Mouse (Mus musculus) myocyte (in vitro differentiated cells): Measurements from ENCODE around the gene Ndufa4l2. TPM values are rescaled to one million over a fixed set of nuclear protein-coding genes. Genes with fewer than 3 reads are reported as not detected.

Experiments used
- H3K27me3 ChIP-seq: one replicate; pipeline ENCODE4 v1.6.1; 2011; ENCODE audit not compliant: control insufficient read depth, insufficient read depth, insufficient read length
- H3K36me3 ChIP-seq: one replicate; pipeline ENCODE4 v1.6.1; 2011; ENCODE audit not compliant: control insufficient read depth, insufficient read depth
- H3K4me2 ChIP-seq: one replicate; pipeline ENCODE4 v1.6.1; 2011; ENCODE audit warnings: low read depth, control low read depth
- H3K4me3 ChIP-seq: one replicate; pipeline ENCODE4 v1.5.1; 2011; ENCODE audit warnings: mild to moderate bottlenecking, control low read depth, moderate library complexity
- H3K79me2 ChIP-seq: one replicate; pipeline ENCODE4 v1.6.1; 2011; ENCODE audit not compliant: control insufficient read depth, insufficient read depth
- H3ac ChIP-seq: one replicate; pipeline ENCODE4 v1.6.1; 2011; ENCODE audit not compliant: control insufficient read depth, insufficient read length
- CEBPB ChIP-seq: IDR thresholded peaks from 2 replicates; pipeline ENCODE4 v1.6.1; 2011; ENCODE audit warnings: mild to moderate bottlenecking, moderate library complexity; ENCODE audit not compliant: poor library complexity, insufficient read depth, severe bottlenecking
- E2F4 ChIP-seq: IDR thresholded peaks from one replicate; pipeline ENCODE4 v1.6.1; 2011; ENCODE audit warnings: mild to moderate bottlenecking, control low read depth, moderate library complexity; ENCODE audit not compliant: insufficient read depth
- MAX ChIP-seq: IDR thresholded peaks from one replicate; pipeline ENCODE4 v1.6.1; 2011; ENCODE audit warnings: low read depth, mild to moderate bottlenecking, control low read depth
- MYOD1 ChIP-seq, 3 experiments: IDR thresholded peaks; one replicate each; pipeline ENCODE4 v1.6.1; 2011; ENCODE audit warnings: control low read depth in 2 of 3, low read depth in 2 of 3, mild to moderate bottlenecking in 2 of 3, moderate library complexity in 1 of 3; ENCODE audit not compliant: insufficient read length in 2 of 3, control insufficient read depth in 1 of 3
- MYOG ChIP-seq, 3 experiments: IDR thresholded peaks; one replicate each; pipeline ENCODE4 v1.6.1; 2011; ENCODE audit warnings: control low read depth in 2 of 3, low read depth in 2 of 3, mild to moderate bottlenecking in 2 of 3; ENCODE audit not compliant: insufficient read length in 2 of 3, control insufficient read depth in 1 of 3, insufficient read depth in 1 of 3
- POLR2A ChIP-seq: IDR thresholded peaks from one replicate; pipeline ENCODE4 v1.6.1; 2011; ENCODE audit warnings: low read depth, mild to moderate bottlenecking, control low read depth, moderate library complexity; ENCODE audit not compliant: insufficient read length
- POLR2AphosphoS2 ChIP-seq: IDR thresholded peaks from one replicate; pipeline ENCODE4 v1.6.1; 2011; ENCODE audit warnings: low read depth, control low read depth; ENCODE audit not compliant: insufficient read length
- REST ChIP-seq: IDR thresholded peaks from one replicate; pipeline ENCODE4 v1.6.1; 2011; ENCODE audit warnings: mild to moderate bottlenecking, control low read depth, moderate library complexity; ENCODE audit not compliant: insufficient read depth, insufficient read length
- SRF ChIP-seq: IDR thresholded peaks from one replicate; pipeline ENCODE4 v1.6.1; 2011; ENCODE audit warnings: low read depth; ENCODE audit not compliant: control insufficient read depth, insufficient read length
- TCF12 ChIP-seq: IDR thresholded peaks from one replicate; pipeline ENCODE4 v1.6.1; 2011; ENCODE audit warnings: mild to moderate bottlenecking, control low read depth; ENCODE audit not compliant: poor library complexity, insufficient read depth, severe bottlenecking
- TCF3 ChIP-seq: IDR thresholded peaks from one replicate; pipeline ENCODE4 v1.6.1; 2011; ENCODE audit warnings: low read depth, control low read depth; ENCODE audit not compliant: insufficient read length
- USF1 ChIP-seq: IDR thresholded peaks from one replicate; pipeline ENCODE4 v1.6.1; 2011; ENCODE audit warnings: low read depth, mild to moderate bottlenecking, control low read depth, moderate library complexity
- polyA plus RNA-seq: library from polyadenylated mRNA; unstranded; fragments of >200 nt; fragmentation: generic; extraction: Trizol; gene quantifications from one replicate; pipeline ENCODE4 v1.2.1, GENCODE M21; 2012; ENCODE audit warnings: missing spikeins

The Ndufa4l2 gene
- polyA plus RNA-seq, 1 experiment = 2.9 TPM

GRCm38 (mm10) chr10:127477301-127477700 lies 37.5 kb upstream of the Ndufa4l2 start:
- TF ChIP-seq POLR2A (no peak), TCF3 (no peak), POLR2AphosphoS2 (no peak), USF1 (no peak), SRF (no peak), CEBPB (no peak), TCF12 (no peak), MAX (no peak), MYOD1 (IDR thresholded peaks at IDR 0.05; ENCODE audit: control insufficient read depth in 1 of 3, insufficient read length in 2 of 3, low read depth in 2 of 3) (no peak), E2F4 (no peak), REST (no peak), MYOG (IDR thresholded peaks at IDR 0.05; ENCODE audit: control insufficient read depth in 1 of 3, insufficient read depth in 1 of 3, insufficient read length in 2 of 3, low read depth in 2 of 3) (no peak)
- Histone ChIP-seq H3K27me3 (no peaks in the 10 kb centered on the region), H3K79me2 (no peaks in the 10 kb centered on the region), H3ac (no peak overlapping the region), H3K4me2 (no peak overlapping the region), H3K4me3 (no peak overlapping the region), H3K36me3 (peaks cover 9% of the 10 kb centered on the region)

- no peak overlapping the region for H3ac ChIP-seq
- TF ChIP-seq REST (no peak), CEBPB (no peak), MYOG (IDR thresholded peaks at IDR 0.05; ENCODE audit: control insufficient read depth in 1 of 3, insufficient read depth in 1 of 3, insufficient read length in 2 of 3, low read depth in 2 of 3) (no peak), USF1 (no peak), SRF (no peak), TCF12 (no peak), MAX (no peak), POLR2A (no peak), POLR2AphosphoS2 (no peak), MYOD1 (IDR thresholded peaks at IDR 0.05; ENCODE audit: control insufficient read depth in 1 of 3, insufficient read length in 2 of 3, low read depth in 2 of 3) (no peak), TCF3 (no peak), E2F4 (no peak)
- no peak overlapping the region for H3K4me2 ChIP-seq
- no peak overlapping the region for H3K4me3 ChIP-seq
- H3K27me3 ChIP-seq = no peaks in the 10 kb centered on the region
- H3K36me3 ChIP-seq = peaks cover 16% of the 10 kb centered on the region
- no peaks in the 10 kb centered on the region for H3K79me2 ChIP-seq
Observed at GRCm38 (mm10) chr10:127479131-127479530, 35.6 kb upstream of the Ndufa4l2 start.

- peaks cover 35% of the 10 kb centered on the region for H3K36me3 ChIP-seq
- H3K79me2 ChIP-seq = no peaks in the 10 kb centered on the region
- TF ChIP-seq SRF (no peak), USF1 (peak; percentile 92), E2F4 (no peak)
- no peaks in the 10 kb centered on the region for H3K27me3 ChIP-seq
- peak overlapping the region; percentile 74 for H3K4me2 ChIP-seq
- no peak overlapping the region for H3ac ChIP-seq
- H3K4me3 ChIP-seq = no peak overlapping the region
Observed at GRCm38 (mm10) chr10:127480833-127481813, 33.6 kb upstream of the Ndufa4l2 start.

GRCm38 (mm10) chr10:127485235-127485634 lies 29.5 kb upstream of the Ndufa4l2 start:
- H3ac ChIP-seq = no peak overlapping the region
- H3K36me3 ChIP-seq = peaks cover 43% of the 10 kb centered on the region

More at GRCm38 (mm10) chr10:127485235-127485634, 29.5 kb upstream of the Ndufa4l2 start:
- Histone ChIP-seq H3K4me3 (no peak overlapping the region), H3K79me2 (no peaks in the 10 kb centered on the region), H3K27me3 (no peaks in the 10 kb centered on the region), H3K4me2 (no peak overlapping the region)
- TF ChIP-seq TCF12 = no peak
- TF ChIP-seq MAX = no peak
- TF ChIP-seq MYOG (IDR thresholded peaks at IDR 0.05; ENCODE audit: control insufficient read depth in 1 of 3, insufficient read depth in 1 of 3, insufficient read length in 2 of 3, low read depth in 2 of 3) = no peak
- no peak for TF ChIP-seq SRF
- no peak for TF ChIP-seq REST
- TF ChIP-seq USF1 = no peak
- no peak for TF ChIP-seq POLR2A
- no peak for TF ChIP-seq MYOD1 (IDR thresholded peaks at IDR 0.05; ENCODE audit: control insufficient read depth in 1 of 3, insufficient read length in 2 of 3, low read depth in 2 of 3)
- TF ChIP-seq E2F4 = no peak
- TF ChIP-seq TCF3 = no peak
- no peak for TF ChIP-seq CEBPB
- no peak for TF ChIP-seq POLR2AphosphoS2
